Mouse (Mus musculus): ENCODE measurements around the gene Nfkb1. TPM values are rescaled to one million over a fixed set of nuclear protein-coding genes. Genes with fewer than 3 reads are reported as not detected.

The Nfkb1 gene
- polyA plus RNA-seq, 1 experiment from 2014 or later, result 18.4 TPM

DNA sequence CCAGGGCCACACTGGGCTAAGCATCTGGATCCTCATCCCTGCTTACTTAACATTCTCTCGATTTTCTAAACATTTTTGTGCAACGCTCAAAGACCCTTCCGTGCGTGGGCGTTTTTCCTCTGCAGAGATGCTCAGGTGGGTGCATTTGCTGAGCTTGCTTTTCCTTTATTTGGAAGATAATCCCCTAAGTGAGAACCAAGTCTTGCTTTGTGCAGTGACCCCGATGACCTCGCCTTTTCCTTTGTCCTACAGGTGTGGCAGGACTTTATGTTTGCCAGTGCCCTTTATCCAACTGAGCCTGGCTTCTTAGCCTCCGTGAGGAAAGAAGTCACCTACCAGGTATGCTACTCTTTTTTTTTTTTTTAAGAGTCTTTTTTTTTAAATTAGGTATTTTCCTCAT lies 144.0 kb downstream of the Nfkb1 start:
- 72% methylated on average over 8 of the region's 8 CpGs for WGBS (ENCODE audit: insufficient replicate concordance)

GRCm38 (mm10) chr3:135546212-135546923 lies 145.0 kb downstream of the Nfkb1 start:
- no peaks in the 10 kb centered on the region; the same call in 1 of the 2 replicates for H3K4me1 ChIP-seq
- no peak overlapping the region for H3K4me2 ChIP-seq
- no peak overlapping the region for H3K27ac ChIP-seq
- H3K9ac ChIP-seq, result no peak overlapping the region
- WGBS (ENCODE audit: insufficient replicate concordance), result 64% methylated on average over 13 of the region's 13 CpGs
- H3K27me3 ChIP-seq (replicated peaks), result no peaks in the 10 kb centered on the region
- no peak for ATAC-seq
- H3K9me3 ChIP-seq (replicated peaks), result no peaks in the 10 kb centered on the region
- no peaks in the 10 kb centered on the region for H3K36me3 ChIP-seq
- no peak overlapping the region for H3K4me3 ChIP-seq

More for the DNA sequence above, 144.0 kb downstream of the Nfkb1 start:
- Histone ChIP-seq H3K4me2 (no peak overlapping the region), H3K4me1 (no peaks in the 10 kb centered on the region), H3K36me3 (no peaks in the 10 kb centered on the region; the same call in 1 of the 2 replicates), H3K9me3 (replicated peaks) (no peaks in the 10 kb centered on the region), H3K27ac (no peak overlapping the region), H3K4me3 (no peak overlapping the region), H3K9ac (no peak overlapping the region), H3K27me3 (replicated peaks) (no peaks in the 10 kb centered on the region)
- no peak for ATAC-seq

Other genes starting within 250 kb of the Nfkb1 start
- 6.8 and 7.3 TPM in 2 replicates for gene Manba, start 205.9 kb downstream of the Nfkb1 start, polyA plus RNA-seq (2016; fragmentation: Nextera tagmentation; extraction: Ambion mirVana)
- gene Slc39a8, start 133.7 kb upstream of the Nfkb1 start, polyA plus RNA-seq (2016; fragmentation: Nextera tagmentation; extraction: Ambion mirVana), result 103 and 108 TPM in 2 replicates

Data from liver, embryonic 12.5 days (tissue).